Mouse (Mus musculus) forebrain, embryonic 10.5 days (tissue): ENCODE data around the gene Fam178b. TPM values are rescaled to one million over a fixed set of nuclear protein-coding genes. Genes with fewer than 3 reads are reported as not detected.
A peak's percentile ranks its signal among the peaks of the same experiment; 100 is the strongest.

Experiments used
- DNase-seq: peaks from one replicate; pipeline ENCODE4 v3.0.0-alpha.2; 2017; ENCODE audit warnings: low spot score; ENCODE audit errors: extremely low spot score
- H3K27ac ChIP-seq: fragments of 300-500 bp; sonication (generic); 2 replicates; pipeline ENCODE4 v1.5.1; 2016; ENCODE audit warnings: mild to moderate bottlenecking
- H3K27me3 ChIP-seq: fragments of 300-500 bp; sonication (generic); 2 replicates; pipeline ENCODE4 v1.6.1; 2016; ENCODE audit warnings: mild to moderate bottlenecking; ENCODE audit not compliant: poor library complexity, severe bottlenecking
- H3K36me3 ChIP-seq: fragments of 300-500 bp; sonication (generic); replicated peaks from 2 replicates; pipeline ENCODE4 v1.6.1; 2016; ENCODE audit warnings: mild to moderate bottlenecking, moderate library complexity
- H3K4me1 ChIP-seq: fragments of 300-500 bp; sonication (generic); 2 replicates; pipeline ENCODE4 v1.6.1; 2016
- H3K4me3 ChIP-seq: fragments of 300-500 bp; sonication (generic); 2 replicates; pipeline ENCODE4 v1.5.1; 2016; ENCODE audit warnings: mild to moderate bottlenecking, moderate library complexity
- H3K9me3 ChIP-seq: fragments of 300-500 bp; sonication (generic); 2 replicates; pipeline ENCODE4 v1.6.1; 2016; ENCODE audit warnings: mild to moderate bottlenecking, moderate library complexity
- WGBS: fragments of 180-500 bp; shearing (Covaris S2); methylation state at CpG from one replicate; pipeline ENCODE4 v1.1.7; 2016; 5-methylcytosine and 5-hydroxymethylcytosine counted together
- polyA plus RNA-seq: library from polyadenylated mRNA; unstranded; fragments of >200 nt; fragmentation: Nextera tagmentation; extraction: Ambion mirVana; gene quantifications from 2 replicates; pipeline ENCODE4 v1.2.1, GENCODE M21; 2016

Fam178b gene
- polyA plus RNA-seq, 1 experiment from 2014 or later, result 0.42 TPM

DNA sequence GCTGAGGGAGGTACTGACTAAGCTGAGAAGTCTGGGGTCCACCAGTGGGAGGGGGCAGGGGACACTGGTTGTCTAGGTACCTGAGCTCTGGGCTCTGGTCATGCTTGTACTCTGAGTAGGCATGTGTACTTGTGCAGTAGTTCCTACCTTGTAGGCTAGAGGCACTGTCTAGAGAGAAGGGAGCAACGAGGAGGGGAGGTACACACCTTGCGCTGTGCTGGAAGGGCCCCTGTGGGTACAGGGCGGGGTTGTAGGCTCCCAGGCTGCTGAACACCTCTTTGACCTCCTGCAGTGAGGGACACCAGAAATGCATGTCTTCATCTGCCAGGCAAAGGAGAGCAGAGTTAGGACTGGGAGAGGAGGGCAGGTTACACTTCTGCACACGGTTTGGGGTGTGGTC is 74.8 kb downstream of the Fam178b start:
- H3K27ac ChIP-seq, result no peak overlapping the region
- WGBS, result 82% methylated on average over 4 of the region's 4 CpGs

DNA sequence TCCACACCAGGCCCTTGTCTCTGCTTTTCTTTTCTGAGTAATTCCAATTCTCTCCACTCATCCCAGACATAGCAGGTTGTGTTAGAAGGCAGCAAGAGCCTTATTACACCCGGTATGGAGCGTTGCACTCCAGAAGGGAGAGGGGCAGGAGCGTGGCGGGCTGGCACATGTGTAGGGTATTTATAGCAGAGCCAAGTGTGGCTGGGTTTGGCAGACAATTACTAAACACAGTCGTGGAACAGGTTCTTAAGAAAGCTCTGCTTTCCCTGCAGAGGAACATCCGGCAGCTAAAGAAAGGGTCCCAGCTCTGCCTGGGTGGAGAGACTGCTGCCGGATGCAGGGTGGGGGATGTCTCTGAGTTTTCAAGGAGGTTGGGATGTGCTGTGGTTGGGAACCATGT is 76.0 kb downstream of the Fam178b start:
- peaks cover 9% of the 10 kb centered on the region for H3K4me1 ChIP-seq
- no peaks in the 10 kb centered on the region for H3K9me3 ChIP-seq
- no peak overlapping the region for H3K4me3 ChIP-seq
- H3K27ac ChIP-seq, result no peak overlapping the region
- DNase-seq, result no peak
- H3K27me3 ChIP-seq, result no peaks in the 10 kb centered on the region
- H3K36me3 ChIP-seq, result no peaks in the 10 kb centered on the region
- 76% methylated on average over 7 of the region's 7 CpGs for WGBS

More for the DNA sequence above, 74.8 kb downstream of the Fam178b start:
- Histone ChIP-seq H3K36me3 (no peaks in the 10 kb centered on the region), H3K27me3 (no peaks in the 10 kb centered on the region), H3K4me3 (no peak overlapping the region), H3K9me3 (no peaks in the 10 kb centered on the region), H3K4me1 (peaks cover 11% of the 10 kb centered on the region)
- no peak for DNase-seq

DNA sequence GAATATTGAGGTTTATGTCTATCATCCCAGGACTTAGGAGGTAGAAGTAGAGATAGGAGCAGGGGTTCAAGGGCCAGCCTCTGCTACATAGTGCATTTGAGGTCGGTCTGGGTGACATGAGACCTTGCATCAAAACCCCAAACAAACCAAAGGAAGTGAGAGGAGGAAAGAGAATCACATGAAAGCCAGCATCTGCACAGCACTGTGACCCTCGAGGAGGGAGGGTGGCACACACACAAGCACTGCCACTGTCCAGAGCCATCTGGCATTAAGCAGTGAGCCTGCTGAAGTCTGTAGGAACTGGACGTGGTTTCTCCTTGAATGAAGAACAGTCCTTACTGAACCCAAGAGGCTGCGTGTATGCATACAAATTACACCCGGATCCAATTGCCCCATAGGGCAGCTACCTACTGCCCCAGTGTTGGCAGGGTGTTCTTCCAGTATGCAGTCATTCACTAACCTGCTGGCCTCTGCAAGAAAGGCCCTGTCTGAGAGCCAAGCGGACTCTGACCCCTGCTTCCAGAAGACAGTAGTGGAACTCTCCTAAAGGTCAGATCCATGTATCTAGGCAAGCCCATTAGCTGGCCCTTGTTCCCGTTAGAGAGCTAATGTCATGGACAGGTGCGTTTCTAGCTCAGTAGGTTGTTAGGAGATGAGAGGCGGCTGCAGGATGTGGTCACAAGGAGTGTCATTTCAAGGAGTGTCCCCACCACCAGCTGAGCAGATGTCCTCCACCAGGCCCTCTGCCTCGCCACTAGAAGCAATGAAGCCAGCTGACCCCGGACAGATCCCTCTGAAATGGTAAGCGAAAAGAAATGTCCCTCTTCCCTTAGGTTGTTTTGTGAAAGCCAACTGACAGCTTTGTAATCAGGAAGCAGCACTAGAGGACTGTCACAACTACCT is 78.5 kb downstream of the Fam178b start:
- no peak overlapping the region for H3K4me3 ChIP-seq

DNA sequence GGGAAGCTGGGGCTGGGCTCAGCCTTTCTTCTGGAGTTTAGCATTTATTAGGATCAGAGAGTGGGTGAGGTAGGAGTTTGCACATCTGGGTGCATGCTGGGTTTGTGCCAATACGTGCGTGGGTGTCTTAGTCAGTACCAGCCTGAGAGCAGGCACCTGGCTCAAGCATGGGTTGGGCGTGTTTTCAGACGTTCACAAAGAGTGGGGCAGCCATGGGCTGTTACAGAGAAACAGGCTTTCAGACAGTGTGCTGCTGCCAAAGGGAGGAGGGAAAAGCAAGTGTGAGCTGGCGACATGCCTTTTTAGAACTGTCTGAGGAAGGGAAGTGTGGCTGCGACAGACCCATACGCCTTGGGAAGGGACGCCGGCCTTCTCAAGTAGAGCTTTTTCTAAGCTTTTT is 79.6 kb downstream of the Fam178b start:
- H3K36me3 ChIP-seq, result no peaks in the 10 kb centered on the region
- H3K9me3 ChIP-seq, result no peaks in the 10 kb centered on the region
- WGBS, result 86% methylated on average over 9 of the region's 9 CpGs
- H3K27ac ChIP-seq, result no peak overlapping the region
- DNase-seq, result no peak
- H3K27me3 ChIP-seq, result no peaks in the 10 kb centered on the region
- H3K4me3 ChIP-seq, result no peak overlapping the region
- H3K4me1 ChIP-seq, result no peaks in the 10 kb centered on the region

More for the DNA sequence above, 78.5 kb downstream of the Fam178b start:
- no peak for DNase-seq
- Histone ChIP-seq H3K9me3 (no peaks in the 10 kb centered on the region), H3K36me3 (no peaks in the 10 kb centered on the region), H3K4me1 (no peaks in the 10 kb centered on the region), H3K27ac (no peak overlapping the region), H3K27me3 (no peaks in the 10 kb centered on the region)
- 84% methylated on average over 12 of the region's 12 CpGs for WGBS

DNA sequence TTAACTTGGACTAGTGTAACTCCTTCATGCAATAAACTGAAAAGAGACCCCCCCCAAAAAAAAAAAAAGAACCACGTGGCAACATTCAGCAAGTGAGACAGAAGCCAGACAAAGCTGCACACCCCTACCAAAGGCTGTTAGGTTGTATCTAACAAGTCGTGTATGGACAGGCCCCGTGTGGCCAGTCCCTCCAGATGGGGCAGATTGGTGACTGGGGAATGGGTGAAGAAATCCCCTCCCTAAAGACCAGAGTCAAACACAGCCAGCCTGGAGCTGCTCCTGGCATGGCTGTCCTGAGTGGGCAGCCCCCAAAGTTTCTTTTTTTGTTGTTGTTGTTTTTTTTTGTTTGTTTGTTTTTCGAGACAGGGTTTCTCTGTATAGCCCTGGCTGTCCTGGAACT is 80.7 kb downstream of the Fam178b start:
- no peaks in the 10 kb centered on the region for H3K9me3 ChIP-seq
- 73% methylated on average over 4 of the region's 4 CpGs for WGBS
- H3K4me3 ChIP-seq, result no peak overlapping the region
- H3K36me3 ChIP-seq, result no peaks in the 10 kb centered on the region
- no peaks in the 10 kb centered on the region for H3K4me1 ChIP-seq
- DNase-seq, result no peak
- H3K27ac ChIP-seq, result no peak overlapping the region
- H3K27me3 ChIP-seq, result no peaks in the 10 kb centered on the region

DNA sequence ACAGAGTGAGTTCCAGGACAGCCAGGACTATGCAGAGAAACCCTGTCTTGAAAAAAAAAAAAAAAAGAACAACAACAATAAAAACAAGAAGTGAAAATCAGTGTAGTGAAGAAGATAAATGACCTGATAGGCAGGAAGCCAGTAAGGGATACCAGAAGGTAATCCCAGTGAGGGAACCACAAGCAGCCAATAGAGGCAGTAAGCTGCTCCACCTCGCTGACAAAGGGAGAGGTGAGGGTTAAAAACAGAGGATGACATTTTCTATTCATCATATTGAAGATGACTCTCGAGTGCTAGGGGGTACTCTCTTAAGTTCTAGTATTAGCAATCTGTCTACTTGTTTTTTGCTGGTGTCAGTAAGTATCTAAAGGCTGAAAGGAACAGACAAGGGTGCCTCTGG is 84.6 kb downstream of the Fam178b start:
- H3K27ac ChIP-seq, result no peak overlapping the region
- no peak overlapping the region for H3K4me3 ChIP-seq
- H3K36me3 ChIP-seq, result no peaks in the 10 kb centered on the region
- H3K27me3 ChIP-seq, result no peaks in the 10 kb centered on the region
- DNase-seq, result no peak
- no peaks in the 10 kb centered on the region for H3K9me3 ChIP-seq
- peaks cover 18% of the 10 kb centered on the region for H3K4me1 ChIP-seq
- 79% methylated on average over 2 of the region's 2 CpGs for WGBS

DNA sequence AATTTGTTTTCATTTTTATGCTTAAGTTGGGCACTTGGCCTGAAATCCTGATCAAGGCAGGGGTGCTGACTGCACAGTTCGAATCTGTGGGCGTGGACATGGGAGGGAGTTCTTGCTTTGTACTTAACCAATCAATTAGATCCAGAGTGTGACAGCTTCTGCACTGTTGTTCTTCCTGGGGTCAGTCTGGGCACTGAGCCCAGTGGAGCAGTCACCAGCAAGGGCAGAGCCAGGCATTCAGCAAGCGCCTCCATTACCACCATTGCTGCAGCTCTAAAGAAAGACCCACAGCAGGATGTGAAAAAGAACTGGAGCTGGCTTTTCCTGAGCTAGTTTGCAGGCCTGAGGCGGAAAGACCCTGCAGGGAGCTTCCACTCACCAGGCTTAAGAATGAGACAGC is 86.9 kb downstream of the Fam178b start:
- no peak overlapping the region for H3K4me3 ChIP-seq
- H3K9me3 ChIP-seq, result no peaks in the 10 kb centered on the region
- H3K27ac ChIP-seq, result peak overlapping the region; percentile 62; the same call in 1 of the 2 replicates
- H3K27me3 ChIP-seq, result no peaks in the 10 kb centered on the region
- peak; percentile 37 for DNase-seq
- H3K36me3 ChIP-seq, result no peaks in the 10 kb centered on the region
- peaks cover 34% of the 10 kb centered on the region for H3K4me1 ChIP-seq
- 13% methylated on average over 4 of the region's 4 CpGs for WGBS

DNA sequence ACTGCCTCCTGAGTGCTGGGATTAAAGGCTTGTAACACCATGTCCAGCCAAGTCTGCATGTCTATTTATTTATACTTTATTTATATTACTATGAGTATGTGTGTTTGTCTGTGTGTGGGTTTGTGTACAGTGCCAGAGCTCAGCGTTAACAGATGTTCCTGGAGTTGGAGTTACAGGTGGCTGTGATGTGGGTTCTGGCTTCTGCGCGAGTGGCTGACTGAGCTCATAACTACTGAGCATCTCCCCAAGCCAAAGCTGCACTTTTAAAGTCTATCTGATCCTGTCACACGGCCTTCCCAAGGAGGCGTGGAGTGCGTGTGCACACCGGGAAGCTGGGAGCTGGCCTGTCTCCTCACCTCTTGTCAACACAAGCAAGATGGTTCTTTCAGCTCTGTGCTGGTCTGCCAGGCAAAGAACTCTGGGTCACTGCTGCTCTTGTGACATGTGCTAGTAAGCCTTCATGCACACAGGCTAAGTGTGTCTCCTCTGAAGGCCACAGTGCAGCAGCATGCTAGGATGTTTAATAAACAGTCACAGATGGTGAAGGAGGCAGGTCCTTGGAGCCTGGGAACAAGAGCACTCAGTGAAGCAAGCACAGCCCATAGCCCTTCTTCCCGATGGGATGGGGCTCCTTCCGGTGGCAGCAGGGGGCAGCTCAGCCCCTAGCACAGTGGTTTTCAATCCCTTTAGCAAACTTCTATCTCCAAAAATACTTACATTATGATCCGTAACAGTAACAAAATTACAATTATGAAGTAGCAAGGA is 87.6 kb downstream of the Fam178b start:
- peak overlapping the region; percentile 62; the same call in 1 of the 2 replicates for H3K27ac ChIP-seq

DNA sequence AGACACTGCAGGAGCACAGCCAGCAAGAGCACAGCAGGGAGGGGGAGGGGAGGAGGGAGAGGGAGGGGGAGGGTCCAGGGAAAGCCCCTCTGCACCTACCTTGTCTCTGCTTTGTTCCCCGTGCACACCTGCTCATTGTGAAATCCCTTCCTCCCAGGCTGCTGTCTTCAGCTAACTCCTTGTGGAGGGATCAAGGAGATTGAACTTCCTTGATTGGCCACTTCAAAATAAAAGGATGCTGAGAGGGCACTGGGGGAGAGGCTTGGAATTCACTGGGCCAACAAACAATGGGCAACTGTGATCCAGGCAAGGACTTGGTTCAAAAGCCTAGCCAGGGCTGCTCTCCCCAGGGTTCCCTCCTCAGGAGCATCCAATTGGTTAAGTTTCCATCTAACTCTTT is 89.9 kb downstream of the Fam178b start:
- peaks cover 64% of the 10 kb centered on the region for H3K4me1 ChIP-seq

More for the DNA sequence above, 87.6 kb downstream of the Fam178b start:
- Histone ChIP-seq H3K36me3 (no peaks in the 10 kb centered on the region), H3K4me1 (peaks cover 42% of the 10 kb centered on the region), H3K9me3 (no peaks in the 10 kb centered on the region), H3K4me3 (no peak overlapping the region), H3K27me3 (no peaks in the 10 kb centered on the region)
- no peak for DNase-seq
- 62% methylated on average over 10 of the region's 10 CpGs for WGBS

DNA sequence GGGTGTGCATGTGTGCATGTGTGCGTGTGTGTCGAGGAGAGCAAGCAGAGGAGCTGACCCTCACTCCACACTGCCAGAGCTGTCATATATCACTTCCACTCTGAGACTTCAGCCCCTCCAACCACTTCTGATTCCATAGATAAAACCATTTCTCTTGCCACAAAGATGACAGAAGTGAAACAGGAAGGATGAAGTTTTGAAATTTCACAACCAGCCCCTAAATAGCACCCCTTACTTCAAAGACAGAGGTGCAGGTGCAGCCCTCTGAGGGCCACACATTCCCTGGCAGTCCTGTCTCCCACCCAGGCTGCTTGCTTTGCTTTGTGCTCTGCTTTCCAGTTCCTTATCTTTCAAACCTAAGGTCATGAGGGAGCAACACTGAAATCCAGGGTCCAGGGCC is 91.6 kb downstream of the Fam178b start:
- Histone ChIP-seq H3K27me3 (peaks cover 10% of the 10 kb centered on the region; the same call in 1 of the 2 replicates), H3K36me3 (no peaks in the 10 kb centered on the region), H3K27ac (no peak overlapping the region), H3K4me1 (peaks cover 71% of the 10 kb centered on the region), H3K9me3 (no peaks in the 10 kb centered on the region), H3K4me3 (no peak overlapping the region)
- DNase-seq, result no peak
- 88% methylated on average over 2 of the region's 2 CpGs for WGBS

More for the DNA sequence above, 89.9 kb downstream of the Fam178b start:
- no peaks in the 10 kb centered on the region for H3K27me3 ChIP-seq
- 0 out of 2 replicates have a peak overlapping the region, but pooled peaks have one; percentile 2 for H3K27ac ChIP-seq
- WGBS, result 6% methylated on average over 1 of the region's 1 CpGs
- no peak for DNase-seq
- no peak overlapping the region for H3K4me3 ChIP-seq
- no peaks in the 10 kb centered on the region for H3K36me3 ChIP-seq
- no peaks in the 10 kb centered on the region for H3K9me3 ChIP-seq

DNA sequence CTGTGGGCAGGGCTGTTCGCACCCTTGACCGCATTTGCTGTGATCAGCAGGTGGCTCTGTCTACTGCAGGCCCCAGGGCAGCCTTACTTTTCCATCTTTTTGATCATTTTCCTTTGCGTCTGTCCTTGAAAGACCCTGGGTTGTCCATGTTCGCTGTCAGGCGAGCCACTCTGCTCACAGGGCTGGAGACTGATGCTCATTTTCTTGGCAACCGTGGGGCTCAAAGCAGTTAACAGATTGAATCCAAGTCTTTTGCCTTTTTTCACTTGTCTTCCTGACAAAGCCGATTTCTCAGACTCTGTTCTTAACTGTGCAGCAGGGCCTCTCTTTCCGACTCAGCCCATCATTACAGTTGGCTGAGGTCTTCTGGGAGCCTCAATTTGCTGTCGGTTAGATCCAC is 92.3 kb downstream of the Fam178b start:
- WGBS, result 74% methylated on average over 9 of the region's 9 CpGs

DNA sequence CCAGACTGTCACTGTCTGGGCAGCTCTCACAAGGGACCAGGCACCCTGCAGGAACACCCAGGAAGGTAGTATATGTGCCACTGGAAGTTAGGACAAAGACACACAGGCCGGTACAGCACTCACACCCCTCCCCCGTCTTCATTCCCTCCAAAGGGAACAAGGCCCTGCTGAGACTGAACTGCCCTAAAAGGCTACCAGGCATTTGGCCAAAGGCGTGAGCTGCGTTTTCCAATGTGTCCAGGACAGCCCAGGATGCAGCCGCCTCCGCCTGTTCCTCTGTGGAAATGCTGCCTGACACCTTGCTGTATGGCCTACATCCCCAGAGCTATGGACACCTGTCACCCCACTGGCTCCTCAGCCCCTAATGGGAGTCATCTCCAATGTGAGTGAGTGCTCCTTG is 93.5 kb downstream of the Fam178b start:
- 49% methylated on average over 6 of the region's 6 CpGs for WGBS
- Histone ChIP-seq H3K4me1 (peaks cover 66% of the 10 kb centered on the region), H3K4me3 (no peak overlapping the region), H3K36me3 (no peaks in the 10 kb centered on the region), H3K27ac (peak overlapping the region; percentile 74), H3K9me3 (no peaks in the 10 kb centered on the region), H3K27me3 (peaks cover 16% of the 10 kb centered on the region; the same call in 1 of the 2 replicates)
- no peak for DNase-seq

More for the DNA sequence above, 92.3 kb downstream of the Fam178b start:
- Histone ChIP-seq H3K9me3 (no peaks in the 10 kb centered on the region), H3K27me3 (peaks cover 12% of the 10 kb centered on the region; the same call in 1 of the 2 replicates), H3K36me3 (no peaks in the 10 kb centered on the region), H3K4me3 (no peak overlapping the region), H3K27ac (no peak overlapping the region), H3K4me1 (peaks cover 71% of the 10 kb centered on the region)
- DNase-seq, result no peak
